Mouse (Mus musculus) adrenal gland, postnatal 25 days (tissue): ENCODE measurements at regions not wholly inside any gene's neighbourhood (a gene's known extent, or its start where the extent isn't known, plus 50 kb on each side); places are given as distances from the start of the nearest gene placed in this dataset.
A peak's percentile ranks its signal among the peaks of the same experiment; 100 is the strongest.

Source experiments
- DNase-seq: peaks from one replicate; pipeline ENCODE4 v3.0.0; 2021; ENCODE audit warnings: mixed read lengths

GRCm38 (mm10) chr15:96770299-96770698, 70.8 kb upstream of the Slc38a2 start:
- no peak for DNase-seq

- no peak for DNase-seq
Observed at GRCm38 (mm10) chr15:96769751-96770150, 70.2 kb upstream of the Slc38a2 start.

GRCm38 (mm10) chr15:96768301-96768993, 68.9 kb upstream of the Slc38a2 start:
- peak; percentile 28 for DNase-seq

GRCm38 (mm10) chr15:96767188-96767587, 67.7 kb upstream of the Slc38a2 start:
- DNase-seq, result no peak

GRCm38 (mm10) chr15:96766238-96766637, 66.7 kb upstream of the Slc38a2 start:
- no peak for DNase-seq

GRCm38 (mm10) chr15:96763611-96764010, 64.1 kb upstream of the Slc38a2 start:
- no peak for DNase-seq

GRCm38 (mm10) chr15:96759078-96759995, 59.8 kb upstream of the Slc38a2 start:
- DNase-seq, result no peak

- DNase-seq, result no peak
Observed at GRCm38 (mm10) chr15:96757446-96758198, 58.1 kb upstream of the Slc38a2 start.

GRCm38 (mm10) chr15:96756456-96756855, 56.9 kb upstream of the Slc38a2 start:
- no peak for DNase-seq

GRCm38 (mm10) chr15:96755951-96756350, 56.4 kb upstream of the Slc38a2 start:
- DNase-seq, result no peak

GRCm38 (mm10) chr15:96755322-96755942, 55.9 kb upstream of the Slc38a2 start:
- no peak for DNase-seq

GRCm38 (mm10) chr15:96754079-96754478, 54.5 kb upstream of the Slc38a2 start:
- no peak for DNase-seq

- no peak for DNase-seq
Observed at GRCm38 (mm10) chr15:96752719-96753118, 53.2 kb upstream of the Slc38a2 start.

GRCm38 (mm10) chr15:96752062-96752358, 52.5 kb upstream of the Slc38a2 start:
- no peak for DNase-seq

- DNase-seq, result no peak
Observed at GRCm38 (mm10) chr15:96751243-96752061, 51.9 kb upstream of the Slc38a2 start.

- no peak for DNase-seq
Observed at GRCm38 (mm10) chr15:96749534-96750256, 50.2 kb upstream of the Slc38a2 start.
